Mouse (Mus musculus): ENCODE results near the gene Foxe3. TPM values are rescaled to one million over a fixed set of nuclear protein-coding genes. Genes with fewer than 3 reads are reported as not detected.

Foxe3 gene
- polyA plus RNA-seq, 1 experiment from 2014 or later = not detected

- Histone ChIP-seq H3K27me3 (ENCODE audit: control insufficient read depth, insufficient read depth, low read length) (peaks cover 11% of the 10 kb centered on the region), H3K9ac (ENCODE audit: low read depth, low read length) (no peak overlapping the region), H3K9me3 (ENCODE audit: control insufficient read depth, low read length) (no peaks in the 10 kb centered on the region), H3K4me1 (ENCODE audit: control insufficient read depth, insufficient read depth, low read length) (no peaks in the 10 kb centered on the region), H3K4me3 (ENCODE audit: low read length) (no peak overlapping the region), H3K27ac (ENCODE audit: low read depth, low read length) (no peak overlapping the region), H3K36me3 (ENCODE audit: control insufficient read depth, insufficient read depth, low read length) (no peaks in the 10 kb centered on the region), H3K4me2 (replicated peaks; ENCODE audit: low read depth, low read length) (no peak overlapping the region)
- ATAC-seq (ENCODE audit: low FRiP score, low TSS enrichment) = no peak
- 92% methylated on average over 6 of the region's 6 CpGs for WGBS
Measured at GRCm38 (mm10) chr4:114934188-114934587, 8.4 kb upstream of the Foxe3 start.

GRCm38 (mm10) chr4:114932747-114933146 is 6.9 kb upstream of the Foxe3 start:
- Histone ChIP-seq H3K36me3 (ENCODE audit: control insufficient read depth, insufficient read depth, low read length) (no peaks in the 10 kb centered on the region), H3K27me3 (ENCODE audit: control insufficient read depth, insufficient read depth, low read length) (peaks cover 21% of the 10 kb centered on the region), H3K27ac (ENCODE audit: low read depth, low read length) (no peak overlapping the region), H3K9ac (ENCODE audit: low read depth, low read length) (no peak overlapping the region), H3K9me3 (ENCODE audit: control insufficient read depth, low read length) (no peaks in the 10 kb centered on the region), H3K4me1 (ENCODE audit: control insufficient read depth, insufficient read depth, low read length) (no peaks in the 10 kb centered on the region), H3K4me2 (replicated peaks; ENCODE audit: low read depth, low read length) (no peak overlapping the region), H3K4me3 (ENCODE audit: low read length) (no peak overlapping the region)
- no peak for ATAC-seq (ENCODE audit: low FRiP score, low TSS enrichment)
- 89% methylated on average over 4 of the region's 4 CpGs for WGBS

- no peak overlapping the region for H3K4me3 ChIP-seq (ENCODE audit: low read length)
- no peak for ATAC-seq (ENCODE audit: low FRiP score, low TSS enrichment)
Measured at GRCm38 (mm10) chr4:114929155-114929554, 3.3 kb upstream of the Foxe3 start.

GRCm38 (mm10) chr4:114924971-114925916 is 569 bp downstream of the Foxe3 start:
- H3K9ac ChIP-seq (ENCODE audit: low read depth, low read length) = peak overlapping the region; percentile 35
- no peak overlapping the region for H3K27ac ChIP-seq (ENCODE audit: low read depth, low read length)

More at GRCm38 (mm10) chr4:114929155-114929554, 3.3 kb upstream of the Foxe3 start:
- Histone ChIP-seq H3K4me2 (replicated peaks; ENCODE audit: low read depth, low read length) (no peak overlapping the region), H3K36me3 (ENCODE audit: control insufficient read depth, insufficient read depth, low read length) (no peaks in the 10 kb centered on the region), H3K4me1 (ENCODE audit: control insufficient read depth, insufficient read depth, low read length) (peaks cover 10% of the 10 kb centered on the region), H3K9me3 (ENCODE audit: control insufficient read depth, low read length) (no peaks in the 10 kb centered on the region), H3K27me3 (ENCODE audit: control insufficient read depth, insufficient read depth, low read length) (peaks cover 57% of the 10 kb centered on the region), H3K9ac (ENCODE audit: low read depth, low read length) (no peak overlapping the region), H3K27ac (ENCODE audit: low read depth, low read length) (no peak overlapping the region)
- WGBS = 33% methylated on average over 15 of the region's 15 CpGs

GRCm38 (mm10) chr4:114917091-114917490 is 8.7 kb downstream of the Foxe3 start:
- H3K9me3 ChIP-seq (ENCODE audit: control insufficient read depth, low read length) = no peaks in the 10 kb centered on the region
- H3K4me1 ChIP-seq (ENCODE audit: control insufficient read depth, insufficient read depth, low read length) = no peaks in the 10 kb centered on the region; the same call in 1 of the 2 replicates
- H3K27ac ChIP-seq (ENCODE audit: low read depth, low read length) = no peak overlapping the region
- H3K36me3 ChIP-seq (ENCODE audit: control insufficient read depth, insufficient read depth, low read length) = peaks cover 10% of the 10 kb centered on the region; the same call in 1 of the 2 replicates
- no peak for ATAC-seq (ENCODE audit: low FRiP score, low TSS enrichment)
- H3K4me2 ChIP-seq (replicated peaks; ENCODE audit: low read depth, low read length) = no peak overlapping the region
- peaks cover 44% of the 10 kb centered on the region for H3K27me3 ChIP-seq (ENCODE audit: control insufficient read depth, insufficient read depth, low read length)
- no peak overlapping the region for H3K9ac ChIP-seq (ENCODE audit: low read depth, low read length)
- WGBS = 36% methylated on average over 2 of the region's 2 CpGs
- no peak overlapping the region for H3K4me3 ChIP-seq (ENCODE audit: low read length)

More at GRCm38 (mm10) chr4:114924971-114925916, 569 bp downstream of the Foxe3 start:
- Histone ChIP-seq H3K4me2 (replicated peaks; ENCODE audit: low read depth, low read length) (peak overlapping the region; percentile 81), H3K27me3 (ENCODE audit: control insufficient read depth, insufficient read depth, low read length) (peaks cover 71% of the 10 kb centered on the region), H3K9me3 (ENCODE audit: control insufficient read depth, low read length) (no peaks in the 10 kb centered on the region), H3K4me3 (ENCODE audit: low read length) (peak overlapping the region; percentile 49), H3K4me1 (ENCODE audit: control insufficient read depth, insufficient read depth, low read length) (peaks cover 10% of the 10 kb centered on the region), H3K36me3 (ENCODE audit: control insufficient read depth, insufficient read depth, low read length) (no peaks in the 10 kb centered on the region)
- ATAC-seq (ENCODE audit: low FRiP score, low TSS enrichment) = peak; percentile 71; the same call in 1 of the 2 replicates
- under 1% methylated on average over 119 of the region's 125 CpGs for WGBS

GRCm38 (mm10) chr4:114916056-114916455 is 9.8 kb downstream of the Foxe3 start:
- 60% methylated on average over 4 of the region's 4 CpGs for WGBS
- Histone ChIP-seq H3K4me3 (ENCODE audit: low read length) (no peak overlapping the region), H3K27me3 (ENCODE audit: control insufficient read depth, insufficient read depth, low read length) (peaks cover 51% of the 10 kb centered on the region), H3K36me3 (ENCODE audit: control insufficient read depth, insufficient read depth, low read length) (peaks cover 10% of the 10 kb centered on the region; the same call in 1 of the 2 replicates), H3K9ac (ENCODE audit: low read depth, low read length) (no peak overlapping the region), H3K9me3 (ENCODE audit: control insufficient read depth, low read length) (no peaks in the 10 kb centered on the region), H3K27ac (ENCODE audit: low read depth, low read length) (no peak overlapping the region), H3K4me2 (replicated peaks; ENCODE audit: low read depth, low read length) (no peak overlapping the region), H3K4me1 (ENCODE audit: control insufficient read depth, insufficient read depth, low read length) (no peaks in the 10 kb centered on the region; the same call in 1 of the 2 replicates)
- ATAC-seq (ENCODE audit: low FRiP score, low TSS enrichment) = no peak

- peaks cover 10% of the 10 kb centered on the region; the same call in 1 of the 2 replicates for H3K36me3 ChIP-seq (ENCODE audit: control insufficient read depth, insufficient read depth, low read length)
- no peaks in the 10 kb centered on the region; the same call in 1 of the 2 replicates for H3K4me1 ChIP-seq (ENCODE audit: control insufficient read depth, insufficient read depth, low read length)
- no peaks in the 10 kb centered on the region for H3K9me3 ChIP-seq (ENCODE audit: control insufficient read depth, low read length)
- no peak overlapping the region for H3K4me2 ChIP-seq (replicated peaks; ENCODE audit: low read depth, low read length)
- peaks cover 66% of the 10 kb centered on the region for H3K27me3 ChIP-seq (ENCODE audit: control insufficient read depth, insufficient read depth, low read length)
- H3K4me3 ChIP-seq (ENCODE audit: low read length) = no peak overlapping the region
- WGBS = 4% methylated on average over 13 of the region's 13 CpGs
- H3K27ac ChIP-seq (ENCODE audit: low read depth, low read length) = no peak overlapping the region
- ATAC-seq (ENCODE audit: low FRiP score, low TSS enrichment) = no peak
- H3K9ac ChIP-seq (ENCODE audit: low read depth, low read length) = no peak overlapping the region
Measured at GRCm38 (mm10) chr4:114913594-114913962, 12.2 kb downstream of the Foxe3 start.

GRCm38 (mm10) chr4:114912705-114913593 is 12.9 kb downstream of the Foxe3 start:
- Histone ChIP-seq H3K4me2 (replicated peaks; ENCODE audit: low read depth, low read length) (peak overlapping the region; percentile 31), H3K27me3 (ENCODE audit: control insufficient read depth, insufficient read depth, low read length) (peaks cover 66% of the 10 kb centered on the region), H3K27ac (ENCODE audit: low read depth, low read length) (no peak overlapping the region), H3K4me3 (ENCODE audit: low read length) (peak overlapping the region; percentile 11), H3K9ac (ENCODE audit: low read depth, low read length) (no peak overlapping the region), H3K4me1 (ENCODE audit: control insufficient read depth, insufficient read depth, low read length) (no peaks in the 10 kb centered on the region; the same call in 1 of the 2 replicates), H3K9me3 (ENCODE audit: control insufficient read depth, low read length) (no peaks in the 10 kb centered on the region), H3K36me3 (ENCODE audit: control insufficient read depth, insufficient read depth, low read length) (peaks cover 10% of the 10 kb centered on the region; the same call in 1 of the 2 replicates)
- no peak for ATAC-seq (ENCODE audit: low FRiP score, low TSS enrichment)
- WGBS = 12% methylated on average over 35 of the region's 35 CpGs
